Mouse (Mus musculus) forelimb bud, embryonic 11.5 days (tissue): Measurements from ENCODE around the gene P2ry6.
A peak's percentile ranks its signal among the peaks of the same experiment; 100 is the strongest.

ENCODE experiments used
- DNase-seq: peaks from one replicate; pipeline ENCODE4 v3.0.0-alpha.2; 2012; ENCODE audit warnings: low read depth, low spot score

Gene P2ry6

DNA sequence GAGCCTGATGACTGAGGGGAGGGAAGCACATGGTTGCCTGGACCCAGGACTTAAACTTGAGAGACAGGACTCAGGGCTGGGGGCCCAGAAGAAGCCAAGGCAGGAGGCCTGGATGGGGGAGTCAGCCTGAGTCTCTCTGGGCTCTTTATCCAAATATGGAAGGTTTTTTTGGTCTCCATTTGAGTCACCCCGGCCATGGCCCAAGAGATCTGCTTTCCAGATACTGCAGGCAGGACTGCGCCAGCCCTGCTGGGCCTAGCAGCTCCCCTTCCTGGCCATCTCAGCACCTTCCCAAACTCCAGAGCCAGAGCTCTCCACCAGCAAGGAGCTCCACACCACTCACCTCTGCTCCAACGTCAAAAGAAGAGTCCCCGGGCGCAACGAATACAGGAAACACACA, 57.9 kb downstream of the P2ry6 start:
- DNase-seq, result no peak

DNA sequence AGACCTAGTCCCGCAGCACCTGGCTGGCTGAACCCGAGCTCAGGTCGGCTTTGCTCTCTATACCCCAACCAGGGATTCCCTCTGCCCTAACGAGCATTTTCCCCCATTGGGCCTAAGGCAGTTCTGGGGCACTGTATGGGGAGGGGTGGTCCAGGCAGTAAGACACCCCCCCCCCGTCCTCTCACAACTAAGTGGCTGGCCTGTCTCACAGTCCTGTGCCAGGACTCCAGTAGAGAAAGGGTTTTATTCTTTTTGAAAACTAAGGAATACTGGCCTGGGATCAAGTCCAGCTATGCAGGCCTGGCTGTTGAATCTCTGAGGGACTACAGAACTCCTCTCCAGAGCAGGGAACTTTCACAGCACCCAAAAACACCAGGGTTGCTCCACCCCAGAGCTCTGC, 59.2 kb downstream of the P2ry6 start:
- DNase-seq, result no peak

DNA sequence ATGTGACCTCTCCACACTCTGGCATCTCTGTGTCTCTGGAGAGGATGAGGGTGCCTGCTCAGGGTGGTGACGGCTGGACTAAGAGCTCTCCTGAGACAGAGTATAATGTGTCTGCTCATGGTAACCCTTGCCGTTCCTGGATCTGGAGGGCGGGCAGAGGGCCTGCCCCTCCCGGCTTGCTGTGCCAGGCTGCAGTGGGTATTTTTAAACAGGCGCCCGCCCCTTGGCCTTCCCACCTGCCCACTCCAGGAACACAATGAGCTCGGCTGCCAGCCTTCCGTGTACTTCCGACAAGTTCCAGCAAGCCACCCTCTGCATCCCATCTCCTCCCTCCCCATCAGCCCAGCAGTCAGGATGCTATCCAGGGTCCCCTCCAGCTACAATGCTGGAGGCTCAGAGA, 62.7 kb downstream of the P2ry6 start:
- DNase-seq, result no peak

DNA sequence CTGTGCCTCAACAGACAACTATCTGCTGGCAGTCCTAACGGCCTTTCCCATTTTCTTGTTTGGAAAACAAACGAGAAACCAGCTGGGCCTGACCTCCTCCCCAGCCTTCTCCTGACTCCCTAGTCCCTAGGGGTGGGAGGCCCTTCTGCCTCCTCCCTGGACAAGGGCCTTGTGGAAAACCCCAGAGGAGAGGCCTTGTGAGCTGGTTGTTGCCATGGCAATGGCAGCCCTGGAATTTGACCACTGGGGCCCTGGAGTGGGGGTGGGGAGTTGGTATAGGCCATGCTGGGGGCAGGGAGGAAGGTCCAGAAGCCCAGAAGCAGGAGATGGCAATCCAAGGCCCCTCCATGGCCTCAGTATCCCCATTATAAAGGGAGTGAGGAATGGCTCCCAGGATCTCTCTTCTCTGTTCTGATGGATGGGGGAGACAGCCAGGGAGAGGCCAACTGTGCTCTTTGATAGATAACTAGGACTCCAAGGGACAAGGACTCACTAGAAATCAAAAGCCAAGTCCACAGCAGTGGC, 63.1 kb downstream of the P2ry6 start:
- no peak for DNase-seq

DNA sequence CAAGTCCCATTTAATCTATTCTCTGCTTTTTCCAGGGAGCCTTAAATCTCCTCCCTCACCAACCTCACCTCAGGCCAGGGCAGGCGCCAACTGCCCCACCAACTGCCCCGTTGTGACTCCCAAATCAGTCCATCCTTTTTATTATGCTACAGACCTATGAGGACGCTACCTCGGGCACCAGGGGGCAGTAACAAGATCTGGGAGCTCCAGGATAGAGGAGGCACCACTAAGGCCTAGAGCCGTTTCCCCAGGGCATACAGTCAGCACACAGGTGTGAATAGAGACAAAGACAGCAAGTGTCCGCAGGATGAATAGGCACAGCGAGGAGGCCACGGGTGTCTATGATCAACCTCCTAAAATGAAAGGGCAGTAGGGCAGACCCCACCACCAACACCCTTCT, 65.9 kb downstream of the P2ry6 start:
- no peak for DNase-seq

DNA sequence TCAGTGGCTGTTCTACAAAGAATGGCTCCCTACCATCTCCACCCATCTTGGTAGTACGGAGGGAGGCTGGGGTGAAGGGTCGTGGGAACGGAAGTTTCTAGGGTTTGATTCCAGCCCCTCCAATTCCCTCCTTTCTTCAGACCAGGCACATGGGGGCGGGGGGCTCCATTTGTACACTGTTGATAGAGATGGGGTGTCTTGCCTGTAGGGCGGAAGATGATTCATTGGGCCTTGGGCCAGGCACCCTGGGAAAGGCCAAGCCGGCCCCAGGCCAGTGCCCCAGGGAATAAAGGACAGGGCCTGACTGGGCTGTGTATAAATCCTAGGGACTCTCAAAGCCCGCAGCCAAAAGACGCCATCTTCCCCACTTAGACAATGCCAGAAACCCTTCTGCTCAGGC, 66.4 kb downstream of the P2ry6 start:
- no peak for DNase-seq

DNA sequence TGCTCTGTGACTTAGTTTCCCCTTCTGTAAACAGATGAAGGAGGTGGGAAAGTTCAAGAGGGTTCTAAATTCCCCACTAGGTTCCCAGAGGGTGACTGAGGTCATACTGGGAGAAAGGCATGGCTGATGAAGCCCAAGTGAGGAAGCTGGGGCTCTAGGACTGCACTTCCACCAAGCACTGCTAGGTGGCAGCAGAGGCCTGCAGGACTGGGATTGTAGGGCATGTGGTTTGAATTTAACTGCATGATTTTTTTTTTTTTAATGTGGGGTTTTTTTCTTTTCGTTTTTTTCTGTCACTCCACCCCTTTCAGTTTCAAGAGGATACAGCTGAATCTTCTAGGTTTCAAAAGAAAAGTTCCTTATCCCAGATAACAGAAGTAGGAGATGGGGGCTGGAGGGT, 67.2 kb downstream of the P2ry6 start:
- peak; percentile 86 for DNase-seq

DNA sequence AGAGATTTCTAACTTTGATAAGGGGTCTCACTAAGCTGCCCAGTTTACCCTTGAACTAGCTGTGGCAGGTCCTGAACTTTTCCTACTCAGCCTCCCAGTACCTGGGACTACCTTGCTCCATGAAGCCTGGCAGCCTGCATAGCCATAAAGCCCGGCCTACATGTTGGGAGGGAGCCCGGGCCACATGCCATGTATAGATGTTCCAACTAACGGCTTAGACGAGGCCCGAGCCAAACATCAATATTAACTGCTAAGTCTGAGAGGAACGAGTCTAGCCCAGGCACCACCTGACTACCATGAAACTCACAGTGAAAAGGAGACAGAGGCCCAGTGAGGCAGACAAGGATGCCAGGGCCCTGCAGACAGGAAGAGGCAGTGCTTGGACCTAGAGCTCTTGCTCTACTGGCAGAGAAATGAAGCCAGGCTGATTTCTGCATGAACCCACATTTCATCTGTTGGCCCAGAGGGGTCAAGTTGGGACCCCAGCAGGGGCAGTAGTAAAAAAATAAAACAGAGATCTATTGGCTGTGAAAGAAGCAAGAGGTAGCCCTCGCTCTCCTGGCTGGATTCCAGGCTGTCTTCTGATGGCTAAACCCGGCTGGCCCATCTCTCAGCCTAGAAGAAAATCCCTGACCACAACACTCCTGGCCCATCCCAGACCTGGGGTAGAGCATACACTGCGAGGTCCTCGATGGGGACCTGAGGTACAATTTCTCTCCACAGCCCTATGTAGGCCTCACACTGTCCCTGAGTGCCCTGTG, 68.2 kb downstream of the P2ry6 start:
- DNase-seq, result no peak

DNA sequence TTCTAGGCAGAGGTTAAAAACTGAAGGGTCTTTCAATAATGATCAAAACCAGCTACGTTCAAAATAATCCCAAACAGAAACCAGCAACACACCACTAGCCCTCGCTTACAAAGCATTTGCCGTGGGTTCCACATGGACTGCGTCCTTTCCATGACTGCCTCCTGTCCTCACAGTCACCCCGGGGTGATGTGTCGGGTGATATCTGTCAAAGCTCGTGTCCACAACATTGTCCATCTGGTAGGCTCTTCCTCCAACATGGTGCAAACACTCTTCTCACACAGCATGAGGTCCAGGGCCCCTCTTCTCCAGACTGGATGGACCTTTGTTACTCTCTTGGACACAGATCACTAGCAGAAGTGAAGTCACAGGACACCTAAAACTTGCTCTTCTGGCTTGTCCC, 69.4 kb downstream of the P2ry6 start:
- no peak for DNase-seq

DNA sequence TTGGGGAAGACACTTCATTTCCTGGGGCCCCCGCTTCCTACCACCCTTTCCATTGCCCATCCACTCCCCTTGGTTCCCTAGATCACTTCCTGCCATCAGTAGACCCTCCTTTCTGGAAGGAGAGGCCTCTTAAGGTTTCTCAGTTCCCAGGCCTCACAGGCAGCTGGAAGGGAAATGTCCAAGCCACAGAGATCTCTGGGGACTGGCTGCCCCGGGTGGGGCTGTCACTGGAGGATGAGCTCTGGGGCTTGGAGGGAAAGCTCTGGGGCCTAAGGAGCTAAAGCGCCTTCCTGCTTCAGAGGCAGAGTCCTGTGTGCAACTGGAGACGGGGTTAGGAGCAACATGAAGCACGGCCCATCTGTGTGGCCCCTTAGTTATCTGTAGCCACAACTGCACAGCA, 69.8 kb downstream of the P2ry6 start:
- no peak for DNase-seq

DNA sequence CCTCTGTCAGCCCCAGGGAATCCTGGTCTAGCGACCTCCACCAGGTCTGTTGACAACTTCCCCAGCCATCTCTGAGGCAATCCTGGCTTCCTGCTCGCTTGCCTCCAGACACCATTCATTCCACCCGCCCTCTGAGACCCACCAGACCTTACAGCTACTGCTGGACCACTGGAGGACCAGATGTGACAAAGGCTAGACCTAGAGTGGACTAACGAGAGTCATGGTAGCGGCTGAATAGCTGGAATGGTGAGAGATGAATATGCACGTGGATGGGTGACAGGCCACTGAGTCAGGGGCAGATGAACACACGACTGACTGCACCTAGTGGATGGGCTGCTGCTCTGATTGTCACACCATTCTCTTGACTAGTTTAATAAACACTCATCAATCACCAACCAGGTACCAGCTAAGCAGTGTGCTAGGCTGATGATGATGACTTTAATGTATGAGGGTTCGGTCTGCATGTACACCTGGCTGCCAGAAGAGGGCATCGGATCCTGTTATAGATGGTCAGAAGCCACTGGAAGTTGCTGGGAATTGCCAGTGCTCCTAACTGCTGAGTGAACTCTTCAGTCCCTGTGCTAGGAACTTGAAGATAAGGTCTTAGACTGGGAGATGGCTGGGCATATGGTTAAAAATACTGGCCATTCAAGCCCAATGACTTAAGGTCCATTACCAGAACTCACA, 71.9 kb downstream of the P2ry6 start:
- peak; percentile 40 for DNase-seq

DNA sequence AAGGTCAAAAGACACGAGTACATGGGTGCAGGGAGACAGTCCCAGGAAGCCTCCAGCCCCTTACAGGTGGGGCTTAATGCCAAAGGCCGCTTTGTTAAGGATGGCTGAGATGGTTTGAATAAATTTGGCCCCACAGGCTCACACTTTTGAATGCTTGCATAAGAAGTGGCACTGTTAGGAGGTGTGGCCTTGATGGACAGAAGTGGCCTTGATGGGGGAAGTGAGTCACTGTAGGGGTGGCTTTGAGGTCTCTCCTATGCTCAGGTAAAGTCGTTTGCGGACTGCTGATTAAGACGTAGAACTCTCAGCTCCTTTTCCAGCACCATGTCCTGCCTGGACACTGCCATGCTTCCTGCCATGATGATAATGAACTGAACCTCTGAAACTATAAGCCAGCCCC, 76.6 kb downstream of the P2ry6 start:
- no peak for DNase-seq

DNA sequence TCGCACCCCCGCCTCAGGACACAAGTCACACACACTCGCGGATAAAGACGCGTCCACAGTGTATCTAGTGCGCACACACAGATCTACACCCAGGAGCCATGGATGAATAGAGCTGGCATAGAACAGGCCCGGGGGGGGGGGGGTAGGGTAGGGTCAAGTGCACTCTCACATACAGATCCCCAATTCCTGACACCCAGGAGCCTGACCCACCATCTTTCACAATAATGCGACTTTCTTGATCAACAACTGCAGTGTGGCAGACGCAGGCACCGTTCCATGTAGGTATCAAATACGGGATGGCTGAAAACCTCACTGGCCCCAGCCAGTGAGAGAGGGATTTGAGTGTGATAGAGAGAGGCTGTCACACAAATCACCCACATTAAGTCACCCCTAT, 79.6 kb downstream of the P2ry6 start:
- DNase-seq, result no peak

DNA sequence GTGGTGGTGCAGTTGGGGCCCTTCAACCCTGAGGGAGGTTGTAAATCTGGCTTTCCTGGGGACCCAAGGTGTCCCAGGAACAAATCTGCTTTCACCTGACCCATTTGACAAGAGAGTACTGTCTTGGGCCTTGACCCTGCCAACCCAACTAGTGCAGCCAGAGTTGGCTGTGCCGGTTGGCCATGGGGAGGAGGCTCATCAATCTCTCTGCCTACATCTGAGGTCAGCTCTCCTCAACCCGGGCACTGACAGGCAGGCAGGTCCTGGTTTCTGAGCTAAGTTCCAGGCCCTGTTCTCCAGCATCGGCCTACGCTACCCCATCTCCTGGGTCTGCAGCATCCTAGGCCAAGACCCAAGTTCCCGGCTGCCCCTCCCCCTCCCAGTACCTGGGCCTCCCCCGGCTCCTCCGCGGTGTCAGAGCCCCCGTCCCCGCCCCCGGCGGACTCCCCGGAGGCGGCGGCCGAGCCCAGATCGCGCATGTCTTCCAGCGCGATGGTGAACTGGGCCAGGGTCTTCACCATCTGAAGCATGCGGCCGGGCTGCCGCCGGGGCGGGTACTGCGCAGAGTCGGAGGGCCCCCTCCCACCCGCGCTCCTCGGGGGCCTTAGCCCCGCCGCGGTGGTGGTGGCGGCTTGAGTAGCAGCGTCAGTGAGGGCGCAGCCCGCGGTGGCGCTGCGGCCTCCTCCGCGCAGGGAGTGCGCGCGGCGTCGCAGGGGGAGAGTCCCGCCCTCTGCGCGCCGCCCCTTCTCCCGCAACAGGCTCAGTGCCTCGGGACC, 80.2 kb downstream of the P2ry6 start:
- DNase-seq, result no peak

DNA sequence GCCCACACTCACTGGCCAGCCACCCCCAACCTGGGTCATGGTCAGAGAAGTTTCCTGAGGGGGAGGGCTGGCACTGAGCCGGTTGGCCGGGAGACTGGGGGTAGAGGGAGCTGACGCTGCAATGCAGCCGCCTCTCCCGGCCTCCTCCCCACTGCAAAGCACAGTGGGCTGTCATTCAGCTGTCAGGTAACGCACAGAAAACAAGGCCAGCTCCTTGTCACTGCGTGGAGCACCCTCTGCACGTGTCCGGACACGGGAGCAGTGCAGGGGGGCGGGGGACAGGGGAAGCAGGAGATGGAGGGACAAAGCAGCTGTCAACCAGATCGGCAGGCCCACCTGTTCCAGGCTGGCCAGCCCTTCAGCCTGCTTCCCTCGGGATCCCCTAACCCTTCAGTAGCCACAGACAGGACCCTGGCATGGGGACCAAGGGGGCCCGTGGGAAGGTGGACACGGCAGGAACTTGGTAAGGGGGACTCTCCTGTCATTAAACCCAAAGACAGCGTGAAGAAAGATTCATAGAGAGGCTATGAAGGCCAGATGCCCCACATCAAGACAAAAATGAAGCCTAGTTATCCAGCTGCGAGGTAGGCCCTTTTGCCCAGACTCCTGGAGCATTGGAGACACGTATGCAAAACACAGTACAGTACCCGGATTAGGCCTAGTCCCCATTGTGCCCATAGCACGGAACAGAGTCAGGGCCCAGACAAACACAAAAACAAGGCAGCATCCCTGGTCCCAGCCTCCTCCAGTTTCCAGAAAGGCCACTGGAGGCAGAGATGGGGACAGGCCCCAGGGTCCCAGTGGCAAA, 81.0 kb downstream of the P2ry6 start:
- no peak for DNase-seq
